Mouse (Mus musculus) E14TG2a.4 (cell line): ENCODE results near the gene Prg3.

Source experiments
- CTCF ChIP-seq: conservative IDR thresholded peaks from 2 replicates; pipeline ENCODE4 v1.5.1; 2014; ENCODE audit warnings: low read length
- POU5F1 ChIP-seq: IDR thresholded peaks from 2 replicates; pipeline ENCODE4 v1.6.1; 2014; ENCODE audit warnings: low read length, borderline replicate concordance

GRCm38 (mm10) chr2:85038336-85038735, 50.3 kb downstream of the Prg3 start:
- TF ChIP-seq CTCF (no peak), POU5F1 (no peak)
